Mouse (Mus musculus) erythroid progenitor cell, adult 5-6 weeks (primary cell): ENCODE results near the gene Rrp7a. TPM values are rescaled to one million over a fixed set of nuclear protein-coding genes. Genes with fewer than 3 reads are reported as not detected.
A peak's percentile ranks its signal among the peaks of the same experiment; 100 is the strongest.
"Not testable (repeated sequence)": the region's sequence is repeated elsewhere in the genome, so short reads cannot be mapped to it uniquely, and the experiment has no call there.

ENCODE experiments used
- ATAC-seq: replicated peaks from 2 replicates; pipeline ENCODE4 v1.8.0; 2016; ENCODE audit warnings: moderate number of reproducible peaks, mild to moderate bottlenecking, moderate TSS enrichment, inconsistent platforms; ENCODE audit not compliant: poor library complexity, low FRiP score, severe bottlenecking
- total RNA-seq, 2 experiments: library from RNA; stranded (forward) in 1 of 2; stranded (reverse) in 1 of 2; fragments of 150-400 nt in 1 of 2; fragments of 186-747, 209-891 nt in 1 of 2; gene quantifications; 2 replicates each; pipeline versions ENCODE4 v1.2.3 to v1.2.4; 2015 to 2017; ENCODE audit warnings: low replicate concordance in 2 of 2

The Rrp7a gene
- total RNA-seq, 2 experiments from 2014 or later = 12.6 to 31.9 TPM

DNA sequence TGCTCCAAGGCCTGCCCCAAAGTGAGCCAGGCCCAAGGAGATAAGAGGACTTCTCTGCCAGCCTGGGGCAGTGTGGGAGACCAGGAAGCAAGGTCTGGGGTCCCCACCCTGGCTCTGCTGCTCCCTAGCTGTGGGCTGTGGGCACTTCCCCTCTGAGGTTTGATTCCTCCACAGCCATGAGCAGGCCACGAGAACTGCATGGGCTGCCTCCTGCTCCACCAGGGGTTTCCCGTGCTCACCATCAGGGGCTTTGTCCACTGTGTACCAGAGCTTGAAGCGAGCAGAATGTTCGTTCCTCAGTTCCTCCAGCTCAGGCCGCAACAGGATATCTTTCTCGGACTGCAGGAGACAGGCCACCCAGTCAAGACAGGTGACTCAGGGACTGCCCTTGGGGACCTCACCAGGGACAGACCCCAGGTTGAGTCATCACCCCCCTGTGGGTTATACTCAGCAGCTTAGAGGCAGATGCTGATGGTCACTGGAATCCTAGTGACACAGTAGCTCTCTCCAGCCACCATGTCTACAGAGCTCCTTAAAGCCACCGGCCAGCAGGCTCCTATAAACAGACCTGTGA lies 36.1 kb upstream of the Rrp7a start:
- no peak for ATAC-seq

DNA sequence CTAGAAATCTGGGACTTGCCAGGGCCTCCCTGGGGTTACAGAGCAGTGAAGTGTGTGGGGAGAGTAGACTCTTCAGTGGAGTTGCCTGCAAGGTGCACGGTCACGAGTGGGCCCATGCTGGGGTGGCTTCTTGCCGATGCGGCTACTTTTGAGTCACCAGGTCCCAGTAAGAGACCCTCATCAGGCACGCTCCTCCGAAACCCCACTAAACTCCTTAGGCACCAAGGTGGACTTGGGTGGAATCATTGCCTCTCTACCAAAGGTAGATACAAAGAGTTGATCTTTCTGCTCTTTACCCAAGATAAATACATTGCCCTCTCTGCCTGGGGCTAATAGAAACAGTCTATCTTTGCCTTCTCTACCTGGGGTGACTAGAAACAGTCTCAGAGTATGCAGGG lies 35.1 kb upstream of the Rrp7a start:
- ATAC-seq = no peak

DNA sequence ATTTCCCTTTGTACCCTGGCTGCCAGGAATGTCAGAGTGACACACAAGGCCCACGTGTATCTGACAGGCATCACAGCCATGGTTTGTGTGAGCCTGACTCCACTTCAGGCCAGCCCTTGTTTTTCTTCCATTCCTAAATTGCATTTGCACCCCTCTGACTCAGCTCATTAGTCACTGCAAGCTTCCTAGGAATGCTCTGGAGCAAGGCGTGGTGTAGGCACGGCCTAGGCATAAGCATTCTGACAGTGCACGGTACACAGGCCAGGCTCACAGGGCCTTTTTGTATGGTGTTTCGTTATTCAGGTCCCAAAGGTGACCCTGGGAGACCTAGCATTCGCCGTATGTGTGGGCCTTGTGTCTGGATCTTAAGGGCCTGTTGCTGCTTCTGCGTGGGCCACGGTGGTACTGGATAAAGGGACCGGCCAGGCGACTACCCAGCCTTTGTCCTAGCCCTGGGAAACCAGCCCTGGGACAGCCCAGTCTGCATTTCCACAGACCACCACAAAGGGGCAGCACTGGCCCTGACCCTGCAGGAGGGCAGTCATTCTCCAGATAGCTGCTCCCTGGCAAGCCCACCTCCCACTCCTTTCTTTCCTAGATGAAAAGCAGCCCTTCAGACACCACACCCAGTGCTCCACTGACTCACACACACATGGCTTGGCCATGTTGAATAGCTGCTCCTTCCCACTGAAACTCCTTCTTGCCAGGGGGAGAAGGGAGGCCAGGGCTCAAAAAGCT lies 34.5 kb upstream of the Rrp7a start:
- peak; percentile 43 for ATAC-seq

DNA sequence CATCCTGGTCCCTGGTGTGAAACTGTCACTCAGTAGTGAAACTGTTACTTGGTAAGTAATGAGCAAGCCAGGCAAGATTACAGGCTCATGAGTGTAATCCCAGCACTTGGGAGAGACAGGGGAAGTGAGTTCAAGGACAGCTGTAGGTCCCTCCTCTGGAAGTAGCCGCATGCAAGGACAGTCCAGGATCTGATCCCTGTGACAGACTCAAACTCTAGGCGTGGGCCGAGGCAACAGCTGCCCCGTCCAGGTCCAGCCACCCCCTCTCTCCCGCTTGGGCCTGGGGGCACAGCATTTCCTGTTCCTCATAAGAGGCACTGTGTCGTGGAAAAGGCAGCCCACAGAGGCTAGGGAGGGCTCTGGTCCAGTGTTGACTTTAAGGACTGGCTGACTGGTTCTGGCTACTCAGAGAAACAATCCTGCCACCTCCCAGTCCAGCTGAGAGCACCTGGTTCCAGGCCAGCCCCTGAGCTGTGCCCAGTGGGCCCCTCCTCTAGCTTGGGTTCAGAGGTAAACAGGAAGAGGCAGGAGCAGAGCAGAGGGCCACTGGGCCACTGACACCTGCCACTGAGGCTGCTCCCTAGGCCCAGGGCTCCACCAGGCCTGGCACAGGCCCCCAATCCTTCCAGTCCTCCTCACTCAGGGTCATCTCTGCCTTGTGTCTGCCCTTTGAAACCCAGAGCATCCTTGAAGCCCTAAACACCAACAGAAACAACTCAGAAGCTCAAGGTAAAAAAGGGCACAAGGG lies 33.2 kb upstream of the Rrp7a start:
- no peak for ATAC-seq

DNA sequence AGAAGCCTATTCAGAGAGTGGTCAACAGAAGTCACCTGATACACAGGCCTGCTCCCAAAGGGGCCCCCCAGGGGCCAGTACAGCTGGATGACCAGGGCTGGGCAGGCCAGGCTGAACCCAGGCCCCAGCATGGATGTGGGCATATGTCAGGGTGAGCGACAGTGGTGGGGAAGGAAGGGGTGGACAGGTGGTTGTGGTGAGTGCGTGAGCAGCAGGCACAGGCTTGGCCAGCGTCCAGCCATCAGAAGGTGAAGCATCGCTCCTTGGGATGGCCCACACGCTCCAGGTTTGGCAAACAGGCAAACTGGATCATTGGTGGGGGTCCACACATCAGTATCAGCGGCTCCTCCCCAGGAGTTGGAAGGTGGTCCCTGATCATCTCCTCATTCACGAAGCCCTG lies 31.7 kb upstream of the Rrp7a start:
- ATAC-seq = no peak

DNA sequence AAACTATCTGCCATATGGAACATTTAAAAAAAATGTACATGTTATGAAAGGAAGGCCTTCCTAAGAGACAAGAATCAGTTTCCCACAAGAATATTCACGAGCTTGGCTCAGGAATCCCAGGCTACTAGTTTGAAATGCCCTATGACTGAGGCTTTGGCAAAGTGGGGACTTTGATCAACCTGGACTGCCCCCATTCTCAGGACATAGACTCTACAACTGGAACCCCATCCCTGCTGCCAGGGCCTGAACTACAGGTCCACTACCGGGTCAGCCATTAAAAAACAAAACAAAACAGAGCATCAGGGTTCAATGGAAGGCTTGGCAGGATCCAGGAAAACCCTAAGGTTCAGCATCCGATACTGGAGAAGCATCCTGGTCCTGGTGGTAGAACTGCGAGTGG lies 28.1 kb upstream of the Rrp7a start:
- ATAC-seq = no peak

DNA sequence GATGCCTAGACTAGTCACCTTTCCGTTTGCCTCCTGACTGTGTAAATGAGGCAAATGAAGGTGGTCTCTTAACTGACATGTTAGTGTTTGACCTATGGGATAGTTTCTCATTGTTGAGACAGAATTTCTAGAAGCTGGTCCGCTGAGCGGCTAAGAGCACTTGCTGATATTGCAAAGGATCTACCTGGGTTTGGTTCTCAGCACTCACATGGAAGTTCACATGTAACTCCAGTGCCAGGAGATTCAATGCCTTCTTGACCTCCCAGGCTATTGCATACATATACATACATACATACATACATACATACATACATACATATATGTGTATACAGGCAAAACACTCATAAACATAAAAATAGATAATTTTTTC lies 27.5 kb upstream of the Rrp7a start:
- no peak for ATAC-seq

DNA sequence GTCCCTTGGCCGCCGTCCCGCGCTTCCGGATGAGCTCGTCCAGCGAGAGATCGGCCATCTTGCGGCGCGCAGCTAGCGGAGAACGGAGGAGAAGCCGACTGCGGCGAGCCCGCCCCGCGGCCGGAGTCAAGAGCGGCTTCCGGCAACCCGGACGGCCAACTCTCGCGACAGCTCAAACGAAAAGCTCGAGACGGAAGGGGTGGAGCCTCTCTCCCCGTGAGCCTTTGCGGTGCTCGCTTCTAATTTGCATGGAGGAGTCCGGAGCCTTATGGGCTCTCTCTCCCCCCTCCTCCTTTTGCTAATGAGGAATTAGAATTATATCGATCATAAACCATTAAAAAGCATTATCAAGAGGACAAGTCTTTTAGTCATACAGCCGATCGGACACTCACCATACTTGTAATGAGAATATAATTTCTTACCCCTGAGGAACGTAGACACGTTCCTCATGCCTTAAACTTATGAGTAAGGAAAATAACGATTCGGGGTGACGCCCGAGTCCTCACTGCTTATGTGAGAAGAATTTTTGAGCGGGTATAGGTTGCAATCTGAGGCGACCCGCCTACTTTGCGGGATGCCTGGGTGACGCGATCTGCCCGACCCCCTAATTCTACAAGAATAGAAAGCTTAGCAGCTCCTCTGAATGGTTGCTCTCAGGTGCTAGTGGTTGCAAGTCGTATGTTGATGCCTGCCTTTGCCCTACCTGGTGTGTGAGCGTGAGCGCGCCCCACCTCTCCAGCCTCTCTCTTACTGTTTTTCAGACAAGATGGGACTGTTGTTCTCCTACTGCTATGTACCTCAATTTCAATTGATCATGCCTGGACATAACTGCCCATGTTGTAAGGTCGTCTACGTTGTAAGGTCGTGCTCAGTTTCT lies 26.8 kb upstream of the Rrp7a start, which contains the start of gene Poldip3:
TSS of gene Poldip3 (minus strand) at position 189 of the 877 bp plus-strand sequence.
- ATAC-seq = peak; percentile 88

DNA sequence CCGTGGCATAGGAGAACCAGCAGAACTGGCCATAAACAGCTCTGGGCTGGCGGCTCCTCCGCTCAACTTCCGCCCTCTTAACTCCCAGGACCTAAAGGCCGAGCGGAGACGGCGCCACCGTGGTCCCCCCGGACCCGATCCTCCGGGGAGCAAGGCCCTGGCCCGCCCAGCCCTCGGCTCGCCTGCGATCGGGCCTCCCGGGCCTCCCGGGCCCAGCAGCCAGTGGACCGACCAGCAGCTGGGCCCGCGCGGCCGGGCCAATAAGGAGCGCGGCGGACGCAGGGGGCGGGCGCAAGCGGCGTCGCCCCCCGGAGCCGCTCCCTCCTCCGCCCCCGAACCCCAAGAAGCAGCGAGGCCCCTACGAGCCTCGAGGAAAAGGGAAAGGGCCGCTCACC lies 26.2 kb upstream of the Rrp7a start:
- ATAC-seq = peak; percentile 70

DNA sequence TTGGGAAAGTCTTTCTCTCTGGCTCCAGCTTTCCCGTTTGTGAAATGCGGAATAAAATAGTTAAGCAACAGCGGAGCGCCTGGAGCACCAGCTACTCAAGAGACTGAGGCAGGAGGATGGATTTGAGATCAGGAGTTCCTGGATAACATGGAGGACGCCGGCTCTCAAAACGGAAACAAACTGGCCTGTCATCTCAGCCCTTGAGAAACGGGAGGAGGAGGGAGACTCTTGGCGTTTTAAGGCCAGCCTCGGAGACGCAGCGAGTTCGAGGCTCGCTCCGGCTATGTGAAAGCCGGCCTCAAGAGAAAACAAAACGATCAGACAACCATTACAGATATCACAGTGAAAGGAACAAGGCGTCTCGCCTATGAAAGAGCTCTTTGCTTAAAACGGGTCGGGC lies 25.8 kb upstream of the Rrp7a start:
- ATAC-seq = no peak

DNA sequence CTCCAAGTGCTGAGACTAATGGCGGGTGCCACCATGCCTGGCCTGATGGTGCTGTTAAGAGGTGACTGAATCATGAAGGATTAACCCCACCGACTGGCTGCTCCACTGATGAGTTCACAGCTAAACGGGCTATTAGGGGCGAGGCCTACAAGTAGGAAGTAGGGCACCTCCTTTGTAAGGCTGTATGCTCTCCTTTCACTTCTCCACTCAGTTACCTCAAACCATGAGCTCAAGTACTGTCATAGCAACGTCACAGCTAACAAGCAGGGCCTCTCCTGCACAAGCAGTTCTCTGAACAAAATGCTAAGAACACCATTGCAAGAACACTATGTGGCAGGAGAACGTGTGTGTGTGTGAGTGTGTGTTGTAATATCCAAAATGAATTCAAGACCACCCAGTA lies 22.9 kb upstream of the Rrp7a start:
- ATAC-seq = no peak

DNA sequence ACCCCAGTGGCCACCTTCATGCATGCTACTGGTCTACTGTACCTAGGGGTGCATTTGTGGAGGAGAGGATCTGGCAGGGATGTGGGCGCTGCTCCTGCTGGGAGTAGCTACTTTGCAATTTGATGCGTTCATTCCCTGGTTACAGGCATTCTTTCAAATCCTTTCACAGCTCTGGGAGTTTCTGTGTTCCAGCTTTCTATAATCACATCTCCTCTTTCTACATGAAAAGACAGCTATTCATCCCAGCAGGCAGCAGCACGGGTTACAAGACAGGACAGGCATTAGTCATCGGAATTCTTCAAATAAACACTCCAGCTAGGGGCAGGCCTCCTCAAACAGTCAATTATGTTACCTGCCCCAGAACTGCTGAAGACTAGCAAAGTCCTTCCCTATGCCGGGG lies 20.3 kb upstream of the Rrp7a start:
- no peak for ATAC-seq

DNA sequence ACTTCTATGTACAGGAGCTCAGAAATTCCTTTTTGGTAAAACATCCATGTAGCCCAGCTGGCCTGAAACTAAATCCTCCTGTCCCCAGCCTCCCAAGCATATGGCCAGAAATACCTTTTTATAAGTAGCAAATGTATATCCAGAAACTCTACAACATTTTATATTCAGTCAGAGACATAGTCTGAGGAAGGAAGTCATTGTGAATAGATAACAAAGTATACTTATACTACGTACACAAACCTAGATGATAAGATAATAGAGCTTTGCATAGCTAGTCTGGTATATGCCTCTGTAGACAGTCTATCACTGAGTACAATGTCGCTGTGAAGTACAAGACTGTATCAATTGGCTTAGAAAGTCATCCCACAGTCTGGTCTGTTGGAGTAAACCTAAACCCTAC lies 13.1 kb upstream of the Rrp7a start:
- ATAC-seq = no peak

DNA sequence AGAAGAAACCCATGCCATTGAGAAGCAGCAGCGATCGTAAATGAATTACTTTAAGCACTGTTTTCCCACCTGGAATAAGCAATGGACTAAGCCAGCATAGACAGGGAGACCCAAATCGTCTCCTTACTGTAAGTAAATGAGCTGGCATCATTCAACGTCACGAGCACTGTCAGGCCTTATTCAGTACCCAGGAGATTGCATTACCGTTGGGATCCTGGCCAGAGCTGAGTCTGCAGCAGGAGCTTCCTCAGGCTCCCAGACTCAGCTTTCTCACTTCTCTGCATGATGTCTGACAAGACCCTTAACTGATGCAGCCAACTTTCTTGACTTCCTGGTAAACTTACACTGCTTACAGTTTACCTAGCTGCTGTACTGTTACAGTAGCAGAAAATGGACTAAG lies 12.1 kb upstream of the Rrp7a start:
- no peak for ATAC-seq

DNA sequence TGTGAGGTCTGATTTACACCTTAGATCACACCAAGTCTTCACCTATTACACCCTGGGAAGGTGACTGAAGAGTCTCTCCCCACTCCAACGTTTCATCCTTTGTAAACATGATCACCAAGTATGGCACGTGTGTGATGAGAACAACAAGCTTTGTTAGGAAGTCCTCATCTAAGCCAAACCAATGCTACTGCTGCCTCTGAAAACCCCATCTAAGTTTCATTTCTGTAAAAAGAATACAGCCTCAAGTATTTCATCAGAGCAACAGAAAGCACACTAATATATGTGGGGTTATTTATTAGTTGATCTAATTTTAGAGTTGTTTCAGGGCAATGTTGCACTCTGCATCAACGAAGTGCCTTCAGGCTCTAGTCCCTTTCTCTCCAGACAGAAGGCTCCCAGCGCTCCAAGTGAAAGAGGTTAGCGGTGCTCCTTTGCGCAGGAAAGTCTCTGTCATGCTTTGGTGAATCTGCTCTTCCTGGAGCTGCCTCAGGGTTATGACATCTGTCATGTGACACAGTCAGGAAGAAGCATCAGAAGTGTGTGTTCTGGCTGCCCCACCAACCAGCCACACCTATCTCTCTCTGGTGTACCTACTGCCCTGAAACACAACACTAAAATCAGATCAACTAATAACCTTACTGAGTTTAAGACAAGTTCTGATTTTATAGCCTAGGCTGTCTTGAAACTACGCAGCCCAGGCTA lies 7.1 kb upstream of the Rrp7a start:
- no peak for ATAC-seq

DNA sequence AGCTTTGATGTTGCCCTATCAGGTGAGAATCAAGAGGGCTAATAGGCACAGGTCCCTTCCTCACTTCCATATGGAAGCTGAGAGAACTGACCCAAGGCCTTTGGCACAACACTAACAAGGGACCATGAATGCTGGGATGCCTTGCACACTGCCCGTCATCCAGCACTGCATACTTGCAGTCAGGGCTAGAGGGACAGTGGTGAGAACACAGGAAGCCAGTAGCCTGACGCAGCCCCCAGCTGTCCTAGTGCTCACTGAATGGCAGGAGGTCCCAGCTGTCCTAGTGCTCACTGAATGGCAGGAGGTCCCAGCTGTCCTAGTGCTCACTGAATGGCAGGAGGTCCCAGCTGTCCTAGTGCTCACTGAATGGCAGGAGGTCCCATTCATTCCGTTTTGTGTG lies 4.4 kb upstream of the Rrp7a start:
- ATAC-seq = not testable (repeated sequence)

DNA sequence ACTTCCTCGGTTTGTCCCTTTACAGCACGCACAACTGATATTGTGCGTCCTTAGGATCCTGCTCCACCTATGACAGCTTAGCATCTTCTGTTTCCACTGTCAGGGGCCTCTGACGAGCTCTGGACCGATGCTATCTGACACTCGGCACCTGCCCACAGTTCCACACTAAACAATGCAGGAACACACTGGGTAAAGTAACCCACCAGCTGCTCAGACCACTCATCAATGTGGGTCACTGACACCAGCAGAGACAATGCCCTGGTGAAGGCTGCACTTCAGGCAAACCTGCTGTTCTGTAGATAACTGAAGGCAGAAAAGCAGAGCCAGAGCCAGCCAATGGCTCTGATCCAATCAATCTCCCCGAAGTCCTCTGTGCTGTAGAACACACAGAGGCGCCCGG lies 4.0 kb upstream of the Rrp7a start:
- ATAC-seq = no peak

DNA sequence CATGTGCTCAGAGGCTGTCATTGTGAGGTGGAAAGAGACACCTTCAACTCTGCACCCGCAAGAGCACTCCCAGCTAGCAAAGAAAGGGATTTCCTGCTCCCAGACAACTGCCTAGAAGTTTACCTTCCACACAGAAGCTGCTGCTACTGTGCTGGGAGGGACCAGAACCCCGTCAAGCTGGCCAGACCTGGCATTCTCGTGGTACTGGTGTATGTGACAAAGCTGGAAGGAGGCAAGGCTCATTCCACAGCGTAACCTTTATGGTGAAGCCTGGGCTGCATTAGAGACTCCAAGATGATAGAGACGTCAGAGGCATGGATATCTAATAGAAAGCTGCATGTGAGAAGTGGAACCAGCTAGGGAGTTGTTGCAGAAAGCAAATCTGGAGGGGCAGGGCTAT lies 2.0 kb upstream of the Rrp7a start:
- no peak for ATAC-seq

DNA sequence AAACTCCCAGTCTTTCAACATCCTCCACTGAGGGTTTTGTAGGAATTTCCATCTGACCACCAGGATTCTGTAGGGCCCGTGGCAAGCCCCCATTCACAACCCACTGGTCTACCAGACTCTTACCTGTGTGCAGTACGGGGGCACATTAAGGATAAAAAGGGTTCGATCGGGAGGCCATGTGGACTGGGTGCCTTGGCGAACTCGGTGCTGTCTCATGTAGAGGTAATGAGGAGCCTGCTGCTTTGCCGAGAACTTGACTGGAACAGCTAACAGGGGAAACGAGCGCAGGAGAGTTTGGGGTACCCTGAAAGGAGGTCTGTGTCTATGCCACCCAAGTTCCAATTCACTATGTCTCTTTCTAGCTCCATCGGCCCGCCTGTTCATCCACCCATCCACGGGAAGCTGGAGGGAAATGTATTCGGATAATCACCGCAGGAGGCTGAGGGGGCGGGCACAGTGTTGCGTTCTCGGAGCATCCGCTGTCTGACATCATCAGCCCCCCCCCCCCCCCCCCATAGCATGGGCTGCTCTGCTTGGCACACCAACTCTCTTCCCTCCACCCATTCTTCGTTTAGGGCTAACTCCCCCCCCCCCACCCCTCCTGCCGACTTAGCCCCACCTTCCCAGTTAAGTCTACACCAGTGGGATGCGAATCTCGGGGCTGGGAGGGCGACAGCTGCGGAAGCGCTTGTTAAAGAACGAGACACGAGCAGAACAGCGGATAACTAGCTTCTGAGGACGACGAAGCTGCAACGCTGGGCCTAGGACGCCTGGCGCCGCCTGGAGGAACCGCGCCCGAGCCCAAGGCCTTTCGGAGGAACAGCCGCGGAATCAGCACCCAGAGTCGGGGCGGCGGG lies 664 bp downstream of the Rrp7a start:
- ATAC-seq = peak; percentile 69
